Mouse (Mus musculus): ENCODE data around the gene Hsd3b6. TPM values are rescaled to one million over a fixed set of nuclear protein-coding genes. Genes with fewer than 3 reads are reported as not detected.
"Not testable (repeated sequence)": the region's sequence is repeated elsewhere in the genome, so short reads cannot be mapped to it uniquely, and the experiment has no call there.

Gene Hsd3b6
- polyA plus RNA-seq, 1 experiment from 2014 or later, result 15.8 TPM

GRCm38 (mm10) chr3:98853051-98853450 is 38.8 kb upstream of the Hsd3b6 start:
- 94% methylated on average over 3 of the region's 3 CpGs for WGBS
- Histone ChIP-seq H3K4me2 (ENCODE audit: low read length) (no peak overlapping the region), H3K27ac (no peak overlapping the region), H3K27me3 (ENCODE audit: insufficient read depth, low read length) (no peaks in the 10 kb centered on the region), H3K4me3 (replicated peaks; ENCODE audit: low read depth, low read length) (no peak overlapping the region), H3K9me3 (replicated peaks; ENCODE audit: low read length) (no peaks in the 10 kb centered on the region), H3K36me3 (ENCODE audit: insufficient read depth, low read length) (no peaks in the 10 kb centered on the region), H3K4me1 (replicated peaks; ENCODE audit: insufficient read depth, low read length) (no peaks in the 10 kb centered on the region), H3K9ac (ENCODE audit: low read depth, low read length) (no peak overlapping the region)
- no peak for ATAC-seq (replicated peaks; ENCODE audit: low FRiP score, low read depth)
- no peak for TF ChIP-seq CTCF (IDR thresholded peaks at IDR 0.05; ENCODE audit: low read depth)
- DNase-seq (ENCODE audit: low spot score), result no peak

GRCm38 (mm10) chr3:98852631-98853030 is 38.4 kb upstream of the Hsd3b6 start:
- no peak for TF ChIP-seq CTCF (IDR thresholded peaks at IDR 0.05; ENCODE audit: low read depth)
- DNase-seq (ENCODE audit: low spot score) (no peak), ATAC-seq (replicated peaks; ENCODE audit: low FRiP score, low read depth) (no peak)
- H3K9ac ChIP-seq (ENCODE audit: low read depth, low read length), result no peak overlapping the region
- no peak overlapping the region for H3K4me3 ChIP-seq (replicated peaks; ENCODE audit: low read depth, low read length)
- no peaks in the 10 kb centered on the region for H3K36me3 ChIP-seq (ENCODE audit: insufficient read depth, low read length)
- no peak overlapping the region for H3K27ac ChIP-seq
- H3K4me1 ChIP-seq (replicated peaks; ENCODE audit: insufficient read depth, low read length), result no peaks in the 10 kb centered on the region
- no peak overlapping the region for H3K4me2 ChIP-seq (ENCODE audit: low read length)
- 81% methylated on average over 6 of the region's 6 CpGs for WGBS
- no peaks in the 10 kb centered on the region for H3K27me3 ChIP-seq (ENCODE audit: insufficient read depth, low read length)
- H3K9me3 ChIP-seq (replicated peaks; ENCODE audit: low read length), result no peaks in the 10 kb centered on the region

GRCm38 (mm10) chr3:98851853-98852252 is 37.6 kb upstream of the Hsd3b6 start:
- H3K36me3 ChIP-seq (ENCODE audit: insufficient read depth, low read length), result no peaks in the 10 kb centered on the region
- no peak overlapping the region for H3K4me2 ChIP-seq (ENCODE audit: low read length)
- no peaks in the 10 kb centered on the region for H3K27me3 ChIP-seq (ENCODE audit: insufficient read depth, low read length)
- DNase-seq (ENCODE audit: low spot score), result no peak
- H3K9ac ChIP-seq (ENCODE audit: low read depth, low read length), result no peak overlapping the region
- WGBS, result 54% methylated on average over 2 of the region's 2 CpGs
- H3K4me3 ChIP-seq (replicated peaks; ENCODE audit: low read depth, low read length), result no peak overlapping the region
- H3K9me3 ChIP-seq (replicated peaks; ENCODE audit: low read length), result no peaks in the 10 kb centered on the region
- no peak for ATAC-seq (replicated peaks; ENCODE audit: low FRiP score, low read depth)
- H3K27ac ChIP-seq, result no peak overlapping the region
- no peaks in the 10 kb centered on the region for H3K4me1 ChIP-seq (replicated peaks; ENCODE audit: insufficient read depth, low read length)
- TF ChIP-seq CTCF (IDR thresholded peaks at IDR 0.05; ENCODE audit: low read depth), result no peak

GRCm38 (mm10) chr3:98850262-98850661 is 36.0 kb upstream of the Hsd3b6 start:
- ATAC-seq (replicated peaks; ENCODE audit: low FRiP score, low read depth), result no peak
- H3K27me3 ChIP-seq (ENCODE audit: insufficient read depth, low read length), result no peaks in the 10 kb centered on the region
- H3K4me2 ChIP-seq (ENCODE audit: low read length), result no peak overlapping the region
- TF ChIP-seq CTCF (IDR thresholded peaks at IDR 0.05; ENCODE audit: low read depth), result no peak
- no peak overlapping the region for H3K27ac ChIP-seq
- no peak overlapping the region for H3K9ac ChIP-seq (ENCODE audit: low read depth, low read length)
- no peaks in the 10 kb centered on the region for H3K4me1 ChIP-seq (replicated peaks; ENCODE audit: insufficient read depth, low read length)
- H3K4me3 ChIP-seq (replicated peaks; ENCODE audit: low read depth, low read length), result no peak overlapping the region
- WGBS, result 49% methylated on average over 5 of the region's 5 CpGs
- peak; percentile 18 for DNase-seq (ENCODE audit: low spot score)
- H3K9me3 ChIP-seq (replicated peaks; ENCODE audit: low read length), result no peaks in the 10 kb centered on the region
- H3K36me3 ChIP-seq (ENCODE audit: insufficient read depth, low read length), result no peaks in the 10 kb centered on the region

GRCm38 (mm10) chr3:98848898-98849297 is 34.7 kb upstream of the Hsd3b6 start:
- WGBS, result 75% methylated on average over 1 of the region's 1 CpGs
- Histone ChIP-seq H3K9ac (ENCODE audit: low read depth, low read length) (no peak overlapping the region), H3K27me3 (ENCODE audit: insufficient read depth, low read length) (no peaks in the 10 kb centered on the region), H3K4me1 (replicated peaks; ENCODE audit: insufficient read depth, low read length) (no peaks in the 10 kb centered on the region), H3K4me2 (ENCODE audit: low read length) (no peak overlapping the region), H3K36me3 (ENCODE audit: insufficient read depth, low read length) (no peaks in the 10 kb centered on the region), H3K9me3 (replicated peaks; ENCODE audit: low read length) (no peaks in the 10 kb centered on the region), H3K4me3 (replicated peaks; ENCODE audit: low read depth, low read length) (no peak overlapping the region), H3K27ac (no peak overlapping the region)
- TF ChIP-seq CTCF (IDR thresholded peaks at IDR 0.05; ENCODE audit: low read depth), result no peak
- DNase-seq (ENCODE audit: low spot score), result no peak
- ATAC-seq (replicated peaks; ENCODE audit: low FRiP score, low read depth), result no peak

- WGBS, result 88% methylated on average over 6 of the region's 6 CpGs
Measured at GRCm38 (mm10) chr3:98812653-98813052, 1.6 kb downstream of the Hsd3b6 start.

GRCm38 (mm10) chr3:98805032-98805431 is 9.2 kb downstream of the Hsd3b6 start:
- H3K9ac ChIP-seq (ENCODE audit: low read depth, low read length); ATAC-seq (replicated peaks; ENCODE audit: low FRiP score, low read depth); H3K27me3 ChIP-seq (ENCODE audit: insufficient read depth, low read length); DNase-seq (ENCODE audit: low spot score); H3K4me2 ChIP-seq (ENCODE audit: low read length); H3K4me3 ChIP-seq (replicated peaks; ENCODE audit: low read depth, low read length); H3K36me3 ChIP-seq (ENCODE audit: insufficient read depth, low read length); H3K4me1 ChIP-seq (replicated peaks; ENCODE audit: insufficient read depth, low read length); H3K27ac ChIP-seq; H3K9me3 ChIP-seq (replicated peaks; ENCODE audit: low read length): not testable (repeated sequence)
- 47% methylated on average over 3 of the region's 3 CpGs for WGBS
- peak; percentile 51 for TF ChIP-seq CTCF (IDR thresholded peaks at IDR 0.05; ENCODE audit: low read depth)

More at GRCm38 (mm10) chr3:98812653-98813052, 1.6 kb downstream of the Hsd3b6 start:
- H3K4me2 ChIP-seq (ENCODE audit: low read length); H3K9ac ChIP-seq (ENCODE audit: low read depth, low read length); H3K36me3 ChIP-seq (ENCODE audit: insufficient read depth, low read length); DNase-seq (ENCODE audit: low spot score); H3K27ac ChIP-seq; H3K4me3 ChIP-seq (replicated peaks; ENCODE audit: low read depth, low read length); ATAC-seq (replicated peaks; ENCODE audit: low FRiP score, low read depth); H3K9me3 ChIP-seq (replicated peaks; ENCODE audit: low read length); H3K27me3 ChIP-seq (ENCODE audit: insufficient read depth, low read length); H3K4me1 ChIP-seq (replicated peaks; ENCODE audit: insufficient read depth, low read length): not testable (repeated sequence)

Data from kidney, postnatal 0 days (tissue).